Mouse (Mus musculus) left cerebral cortex, adult 8-10 months (tissue): ENCODE results near the gene Txndc2. TPM values are rescaled to one million over a fixed set of nuclear protein-coding genes. Genes with fewer than 3 reads are reported as not detected.

Source experiments
- DNase-seq, 2 experiments: peaks; one replicate each; pipeline ENCODE4 v3.0.0; 2022; ENCODE audit warnings: low spot score in 2 of 2
- total RNA-seq, 4 experiments: library from RNA; stranded (reverse); gene quantifications; 2 replicates each; pipeline ENCODE4 v1.2.4; 2022

Gene Txndc2
- total RNA-seq: under 1 TPM in 1 of 4 experiments, not detected in 3; 0.25 TPM

GRCm38 (mm10) chr17:65641734-65642218, at the start of gene Txndc2:
Gene Txndc2, minus strand, starts transcription at chr17:65642168.
- no peak for DNase-seq

- peak in 1 of 2 experiments; percentile 27 for DNase-seq
These were observed 41.8 kb upstream of the Txndc2 start for GRCm38 (mm10) chr17:65683731-65684130.

GRCm38 (mm10) chr17:65683316-65683715, 41.3 kb upstream of the Txndc2 start:
- no peak for DNase-seq

- DNase-seq: no peak
These were observed 40.2 kb upstream of the Txndc2 start for GRCm38 (mm10) chr17:65682071-65682680.

- no peak for DNase-seq
These were observed 39.5 kb upstream of the Txndc2 start for GRCm38 (mm10) chr17:65681516-65681915.

GRCm38 (mm10) chr17:65680801-65681412, 38.9 kb upstream of the Txndc2 start:
- DNase-seq: no peak

- DNase-seq: no peak
These were observed 38.0 kb upstream of the Txndc2 start for GRCm38 (mm10) chr17:65679806-65680446.

- no peak for DNase-seq
These were observed 35.8 kb upstream of the Txndc2 start for GRCm38 (mm10) chr17:65677742-65678141.

GRCm38 (mm10) chr17:65676536-65676935, 34.6 kb upstream of the Txndc2 start:
- no peak for DNase-seq

- DNase-seq: no peak
These were observed 34.0 kb upstream of the Txndc2 start for GRCm38 (mm10) chr17:65675985-65676384.

- DNase-seq: no peak
These were observed 32.8 kb upstream of the Txndc2 start for GRCm38 (mm10) chr17:65674710-65675171.

- no peak for DNase-seq
These were observed 31.0 kb upstream of the Txndc2 start for GRCm38 (mm10) chr17:65672926-65673325.

GRCm38 (mm10) chr17:65669061-65669460, 27.1 kb upstream of the Txndc2 start:
- no peak for DNase-seq

GRCm38 (mm10) chr17:65667792-65668191, 25.8 kb upstream of the Txndc2 start:
- no peak for DNase-seq

- no peak for DNase-seq
These were observed 24.6 kb upstream of the Txndc2 start for GRCm38 (mm10) chr17:65666388-65667161.

GRCm38 (mm10) chr17:65665786-65666387, 23.9 kb upstream of the Txndc2 start:
- no peak for DNase-seq

GRCm38 (mm10) chr17:65663329-65664078, 21.5 kb upstream of the Txndc2 start:
- DNase-seq: no peak

GRCm38 (mm10) chr17:65662662-65663061, 20.7 kb upstream of the Txndc2 start:
- no peak for DNase-seq

- DNase-seq: no peak
These were observed 16.4 kb upstream of the Txndc2 start for GRCm38 (mm10) chr17:65658416-65658815.

GRCm38 (mm10) chr17:65657958-65658357, 16.0 kb upstream of the Txndc2 start:
- no peak for DNase-seq
